Mouse (Mus musculus) G1E (cell line): ENCODE data around the gene Prokr1. TPM values are rescaled to one million over a fixed set of nuclear protein-coding genes. Genes with fewer than 3 reads are reported as not detected.
A peak's percentile ranks its signal among the peaks of the same experiment; 100 is the strongest.

ENCODE experiments used
- ATAC-seq: 2 replicates; pipeline ENCODE4 v1.8.0; 2016; ENCODE audit warnings: mild to moderate bottlenecking; ENCODE audit not compliant: insufficient number of reproducible peaks, poor library complexity, low FRiP score, severe bottlenecking; ENCODE audit errors: extremely low read depth
- DNase-seq: peaks from one replicate; pipeline ENCODE4 v3.0.0; 2012; ENCODE audit warnings: low spot score
- H3K27me3 ChIP-seq: 2 replicates; pipeline ENCODE4 v1.6.1; 2012; ENCODE audit warnings: mild to moderate bottlenecking, low read length, inconsistent platforms; ENCODE audit not compliant: insufficient read depth
- H3K36me3 ChIP-seq: replicated peaks from 2 replicates; pipeline ENCODE3; 2012; ENCODE audit warnings: mild to moderate bottlenecking, inconsistent platforms
- H3K4me1 ChIP-seq: 2 replicates; pipeline ENCODE4 v1.6.1; 2012; ENCODE audit warnings: low read depth, low read length, inconsistent platforms, mixed read lengths; ENCODE audit not compliant: insufficient read depth
- H3K4me3 ChIP-seq: 2 replicates; pipeline ENCODE4 v1.5.1; 2012; ENCODE audit warnings: low read depth, mild to moderate bottlenecking, inconsistent platforms, low read length, moderate library complexity, mixed read lengths
- H3K9me3 ChIP-seq: replicated peaks from 2 replicates; pipeline ENCODE4 v1.6.1; 2012; ENCODE audit warnings: inconsistent platforms
- CTCF ChIP-seq: IDR thresholded peaks from 2 replicates; pipeline ENCODE4 v1.5.1; 2012; ENCODE audit warnings: low read depth, low read length, inconsistent platforms, mixed read lengths
- GATA1 ChIP-seq: IDR thresholded peaks from 2 replicates; pipeline ENCODE4 v1.6.1; 2012; ENCODE audit warnings: borderline replicate concordance, low read length, inconsistent platforms, mixed read lengths
- GATA2 ChIP-seq: IDR thresholded peaks from 2 replicates; pipeline ENCODE4 v1.6.1; 2012; ENCODE audit warnings: low read depth, low read length, inconsistent platforms, borderline replicate concordance
- POLR2AphosphoS5 ChIP-seq: IDR thresholded peaks from 2 replicates; pipeline ENCODE4 v1.6.1; 2012; ENCODE audit warnings: low read depth, low read length, inconsistent platforms; ENCODE audit not compliant: insufficient replicate concordance
- TAL1 ChIP-seq: conservative IDR thresholded peaks from 2 replicates; pipeline ENCODE4 v1.6.1; 2012; ENCODE audit warnings: low read depth, low read length, inconsistent platforms, mixed read lengths
- polyA plus RNA-seq: library from polyadenylated mRNA; stranded (reverse); fragments of >175 nt; gene quantifications from 2 replicates; pipeline ENCODE4 v1.2.3, GENCODE M21; 2012
- total RNA-seq, 2 experiments: library from RNA; stranded (forward) in 1 of 2; stranded (reverse) in 1 of 2; fragments of 200-1000 nt in 1 of 2; fragments of >200 nt in 1 of 2; fragmentation: Nextera tagmentation in 1 of 2; gene quantifications; 2 replicates each; pipeline ENCODE4 v1.2.3; 2014 to 2017

Gene Prokr1
- total and polyA plus RNA-seq, 3 experiments = 0.33 to 6.3 (median 1.9) TPM

DNA sequence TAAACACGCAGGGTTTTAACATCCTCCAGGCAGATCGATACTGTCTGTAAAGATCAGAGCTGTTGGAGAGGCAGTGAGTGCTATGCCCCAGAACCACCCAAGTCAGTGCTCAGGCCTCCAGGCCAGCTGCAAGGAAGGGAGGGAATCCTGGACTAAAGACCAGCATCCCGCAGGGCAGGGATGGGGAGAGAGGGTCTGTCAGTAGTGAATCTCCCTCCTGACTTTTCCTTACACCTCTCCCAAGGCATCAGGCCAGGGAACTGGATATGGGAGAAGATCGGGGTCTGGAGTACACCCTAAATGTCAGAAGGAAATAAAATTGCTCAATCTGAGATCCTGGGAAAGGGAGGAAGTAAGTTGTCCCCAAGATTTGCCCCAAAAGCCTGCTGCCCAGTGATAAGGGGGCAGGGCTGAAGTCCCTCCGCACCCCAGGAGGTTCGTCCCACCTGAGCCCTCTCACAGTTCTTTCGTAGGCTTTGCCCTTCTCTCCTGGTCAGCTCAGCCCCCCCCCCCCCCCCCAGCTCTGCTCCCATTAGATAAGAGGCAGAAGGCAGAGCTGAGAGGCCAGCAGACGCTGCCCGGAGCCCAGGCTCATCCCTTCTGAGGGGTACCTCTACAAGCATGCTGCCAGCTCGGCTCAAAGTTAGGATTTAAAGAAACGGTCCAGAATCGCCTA is 687 bp downstream of the Prokr1 start:
- H3K36me3 ChIP-seq = peaks cover 10% of the 10 kb centered on the region
- TF ChIP-seq TAL1 (peak; percentile 36; the same call in 1 of the 2 replicates), CTCF (no peak), POLR2AphosphoS5 (no peak), GATA2 (no peak), GATA1 (no peak)
- peaks cover 55% of the 10 kb centered on the region for H3K4me1 ChIP-seq
- peak overlapping the region; percentile 71; the same call in 1 of the 2 replicates for H3K4me3 ChIP-seq
- no peak for DNase-seq
- ATAC-seq = peak; percentile 8; the same call in 1 of the 2 replicates
- no peaks in the 10 kb centered on the region for H3K9me3 ChIP-seq
- peaks cover 66% of the 10 kb centered on the region for H3K27me3 ChIP-seq

DNA sequence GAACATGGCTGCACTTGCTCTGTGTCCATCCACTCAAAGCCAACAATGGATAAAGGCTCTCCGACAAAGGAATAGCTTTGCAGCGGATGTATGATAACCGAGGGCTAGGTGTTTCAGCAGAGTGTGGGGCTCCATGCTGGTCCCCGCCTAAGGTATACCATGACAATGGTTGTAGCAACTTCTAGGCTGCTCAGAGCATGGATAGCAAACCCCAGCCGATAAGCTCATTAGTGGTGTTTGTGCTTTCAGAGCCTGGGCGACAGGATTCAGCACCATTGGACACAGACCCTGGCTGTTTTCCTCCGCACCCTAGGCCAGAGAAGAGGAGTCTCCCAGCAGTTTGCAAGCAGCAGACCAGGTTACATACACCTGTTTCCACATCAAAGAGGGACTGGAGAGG is 6.6 kb downstream of the Prokr1 start:
- H3K4me1 ChIP-seq = peaks cover 67% of the 10 kb centered on the region
- ATAC-seq = no peak

DNA sequence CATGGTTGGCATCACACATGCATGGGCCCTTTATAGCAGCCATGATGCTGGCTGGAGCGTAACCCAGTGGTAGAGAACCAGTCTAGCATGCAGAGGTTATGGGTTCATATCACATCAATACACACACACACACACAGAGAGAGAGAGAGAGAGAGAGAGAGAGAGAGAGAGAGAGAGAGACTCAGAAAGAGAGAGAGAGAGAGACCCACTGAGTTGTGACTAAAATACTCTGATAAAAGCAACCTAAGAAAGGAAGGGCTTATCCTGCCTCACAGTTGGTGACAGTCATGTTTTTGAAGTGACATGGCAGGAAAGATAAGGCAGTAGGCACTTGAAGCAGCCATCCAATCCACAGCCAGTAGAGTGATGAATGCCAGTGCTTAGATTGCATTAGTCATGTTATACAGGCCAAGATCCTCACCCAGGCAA is 7.3 kb downstream of the Prokr1 start:
- Histone ChIP-seq H3K9me3 (no peaks in the 10 kb centered on the region), H3K36me3 (peaks cover 21% of the 10 kb centered on the region), H3K4me1 (peaks cover 61% of the 10 kb centered on the region), H3K4me3 (no peak overlapping the region), H3K27me3 (peaks cover 44% of the 10 kb centered on the region)
- DNase-seq (peak; percentile 68), ATAC-seq (peak; percentile 79)
- TF ChIP-seq TAL1 = peak; percentile 89
- TF ChIP-seq GATA1 = no peak

More for the DNA sequence above, 6.6 kb downstream of the Prokr1 start:
- Histone ChIP-seq H3K36me3 (peaks cover 27% of the 10 kb centered on the region), H3K27me3 (peaks cover 51% of the 10 kb centered on the region), H3K9me3 (no peaks in the 10 kb centered on the region), H3K4me3 (no peak overlapping the region)
- TF ChIP-seq TAL1 = no peak
- TF ChIP-seq GATA2 = no peak
- no peak for TF ChIP-seq GATA1
- no peak for TF ChIP-seq POLR2AphosphoS5
- TF ChIP-seq CTCF = no peak
- no peak for DNase-seq

DNA sequence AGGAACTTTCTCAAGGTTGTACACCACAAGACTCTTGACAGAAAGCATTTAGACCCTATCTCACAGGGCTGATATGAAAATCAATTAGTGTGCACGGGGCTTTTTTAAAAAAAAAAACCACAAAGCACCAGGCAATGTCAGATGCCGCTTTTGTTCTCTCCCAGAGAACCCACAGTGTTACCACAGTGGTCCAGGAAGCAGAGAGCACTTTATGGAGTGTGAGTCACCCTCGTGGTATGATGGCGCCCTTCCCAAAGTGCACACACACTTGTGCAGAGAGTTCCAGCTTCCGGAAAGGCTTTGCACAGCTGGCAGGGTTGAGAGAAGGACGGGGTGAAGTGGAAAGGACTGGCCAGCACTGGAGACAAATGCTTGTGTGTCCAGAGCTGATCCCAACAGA is 8.1 kb downstream of the Prokr1 start:
- H3K9me3 ChIP-seq = no peaks in the 10 kb centered on the region
- TF ChIP-seq POLR2AphosphoS5 (no peak), GATA1 (no peak), TAL1 (no peak), CTCF (no peak), GATA2 (no peak)
- H3K4me1 ChIP-seq = peaks cover 58% of the 10 kb centered on the region
- H3K4me3 ChIP-seq = peak overlapping the region; percentile 32; the same call in 1 of the 2 replicates
- ATAC-seq (peak; percentile 24; the same call in 1 of the 2 replicates), DNase-seq (no peak)
- H3K36me3 ChIP-seq = peaks cover 19% of the 10 kb centered on the region
- peaks cover 41% of the 10 kb centered on the region for H3K27me3 ChIP-seq

DNA sequence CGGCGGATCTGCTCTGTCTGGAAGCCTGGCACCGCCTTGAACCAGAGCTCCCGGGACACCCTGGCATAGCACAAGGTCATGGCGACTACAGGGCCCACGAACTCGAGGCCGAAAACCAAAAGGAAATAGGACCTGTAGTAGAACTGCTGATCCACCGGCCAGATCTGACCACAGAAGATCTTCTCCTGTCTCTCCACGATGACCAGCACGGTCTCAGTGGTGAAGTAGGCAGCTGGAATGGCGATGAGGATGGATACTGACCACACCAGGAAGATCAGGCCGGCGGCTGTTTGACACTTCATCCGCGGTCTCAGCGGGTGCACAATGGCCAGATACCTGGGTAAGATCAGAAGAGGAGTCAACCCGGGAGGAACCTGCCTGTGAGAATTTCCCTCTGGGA is 9.0 kb downstream of the Prokr1 start:
- no peaks in the 10 kb centered on the region for H3K9me3 ChIP-seq
- no peak overlapping the region; the same call in 1 of the 2 replicates for H3K4me3 ChIP-seq
- peaks cover 33% of the 10 kb centered on the region for H3K27me3 ChIP-seq
- ATAC-seq = no peak
- H3K36me3 ChIP-seq = peaks cover 18% of the 10 kb centered on the region
- TF ChIP-seq CTCF (no peak), GATA2 (no peak), GATA1 (no peak), TAL1 (no peak)
- peaks cover 51% of the 10 kb centered on the region for H3K4me1 ChIP-seq
- DNase-seq = no peak

DNA sequence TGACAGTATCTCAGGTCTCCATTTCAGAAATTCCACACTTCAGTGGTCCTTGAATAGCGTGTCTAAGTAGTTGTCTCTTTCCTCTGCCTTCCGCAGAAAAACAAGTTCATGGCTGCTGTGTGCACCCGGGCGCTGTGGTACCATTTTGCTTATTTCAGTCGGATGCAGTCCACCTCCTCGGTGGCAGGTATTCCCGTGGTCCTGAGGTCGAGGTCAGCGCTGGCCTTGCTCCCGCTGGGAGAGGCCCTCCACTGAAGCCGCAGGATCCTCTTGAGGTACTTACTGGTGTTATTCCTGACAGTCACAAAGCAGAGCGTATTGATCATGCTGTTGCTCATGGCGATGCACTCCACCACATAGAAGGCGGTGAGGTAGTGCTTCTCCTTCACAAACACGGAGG is 9.5 kb downstream of the Prokr1 start:
- H3K27me3 ChIP-seq = peaks cover 32% of the 10 kb centered on the region
- no peak overlapping the region for H3K4me3 ChIP-seq
- no peaks in the 10 kb centered on the region for H3K9me3 ChIP-seq
- no peak for ATAC-seq
- TF ChIP-seq GATA1 (no peak), TAL1 (no peak), GATA2 (no peak), POLR2AphosphoS5 (no peak), CTCF (no peak)
- no peak for DNase-seq
- H3K36me3 ChIP-seq = peaks cover 16% of the 10 kb centered on the region
- H3K4me1 ChIP-seq = peaks cover 48% of the 10 kb centered on the region
